ENCODE assay signal across 8 mouse cellular contexts in genomic region chr10:61277918-61278674, GRCm38 (mm10). TPM values are rescaled to one million over a fixed set of nuclear protein-coding genes. Genes with fewer than 3 reads are reported as not detected.
DNase-seq lines count a peak whose midpoint lies in the region; ATAC-seq and TF ChIP-seq lines count a peak whose summit lies in the region.

No protein-coding gene starts in this region.

- WGBS in lung, adult 2 months = 49% methylated on average over 14 of the region's 14 CpGs
- WGBS in forebrain, embryonic 11.5 days = 79% methylated on average over 14 of the region's 14 CpGs

- DNase-seq in lung, adult 18-20 months = peak; percentile 57 to 66
- DNase-seq in lung, adult 2 months = no peak
- peak; percentile 43 to 68 for DNase-seq in kidney, adult 8-10 months
- DNase-seq in skeletal muscle tissue, adult 2 months (ENCODE audit: low read depth, low spot score) = peak; percentile 87
- no peak for DNase-seq in urinary bladder, postnatal 10 days (ENCODE audit: low spot score)
- no peak for DNase-seq in forebrain, embryonic 11.5 days (ENCODE audit: low spot score)
- no peak for DNase-seq in spleen, postnatal 4 days (ENCODE audit: low spot score in 2 of 2)

- TF ChIP-seq CTCF in lung, adult 2 months (IDR thresholded peaks at IDR 0.05; ENCODE audit: insufficient read depth, low read length) = no peak

- no peak overlapping the region for H3K9ac ChIP-seq in forebrain, embryonic 11.5 days (ENCODE audit: low read length)

- H3K36me3 ChIP-seq in forebrain, embryonic 11.5 days (ENCODE audit: control insufficient read depth, insufficient read depth, low read length) = no peaks in the 10 kb centered on the region

- ATAC-seq in common myeloid progenitor, adult 5-6 weeks (replicated peaks; ENCODE audit: low read depth, poor library complexity, severe bottlenecking) = peak; percentile 41
- no peak for ATAC-seq in forebrain, embryonic 11.5 days (replicated peaks; ENCODE audit: low FRiP score)

- H3K4me3 ChIP-seq in lung, adult 2 months (replicated peaks; ENCODE audit: extremely low read depth, low read depth, low read length) = no peak overlapping the region
- H3K4me3 ChIP-seq in forebrain, embryonic 11.5 days (ENCODE audit: low read depth, low read length) = no peak overlapping the region

- H3K27ac ChIP-seq in forebrain, embryonic 11.5 days (ENCODE audit: low read depth, low read length) = no peak overlapping the region

- H3K27me3 ChIP-seq in forebrain, embryonic 11.5 days (ENCODE audit: control insufficient read depth, insufficient read depth, low read length) = peaks cover 10% of the 10 kb centered on the region; the same call in 1 of the 2 replicates

- no peaks in the 10 kb centered on the region for H3K9me3 ChIP-seq in forebrain, embryonic 11.5 days (ENCODE audit: control insufficient read depth, low read length)

- H3K4me2 ChIP-seq in forebrain, embryonic 11.5 days (ENCODE audit: low read depth, low read length, severe bottlenecking) = no peak overlapping the region

- TF ChIP-seq POLR2A in lung, adult 2 months (IDR thresholded peaks at IDR 0.05; ENCODE audit: borderline replicate concordance, extremely low read depth, low read depth, low read length) = no peak

- H3K4me1 ChIP-seq in lung, adult 2 months (ENCODE audit: control insufficient read depth, insufficient read depth, low read length) = peaks cover 4% of the 10 kb centered on the region; the same call in 1 of the 2 replicates
- H3K4me1 ChIP-seq in forebrain, embryonic 11.5 days (replicated peaks; ENCODE audit: control insufficient read depth, insufficient read depth, low read length) = peaks cover 3% of the 10 kb centered on the region; the same call in 1 of the 2 replicates

RNA-seq across cellular contexts. Expression of gene Adamts14, which starts 4.9 kb away (rescaled TPM):
- polyA plus RNA-seq in lung, adult 2 months (2012; rRNA removed) = 3.6 TPM in 2 replicates
- total RNA-seq in common myeloid progenitor, adult 5-6 weeks (2017) = 0.14 TPM in 1 of 2 replicates, not detected in the other
- polyA plus RNA-seq in forebrain, embryonic 11.5 days (2014; fragmentation: Nextera tagmentation; extraction: Ambion mirVana) = 0.56 and 0.60 TPM in 2 replicates

RNA-seq across cellular contexts. Expression of gene Prf1, which starts 19.5 kb away (rescaled TPM):
- 6.2 and 8.0 TPM in 2 replicates for polyA plus RNA-seq in lung, adult 2 months (2012; rRNA removed)
- total RNA-seq in common myeloid progenitor, adult 5-6 weeks (2017) = not detected in 2 replicates
- polyA plus RNA-seq in forebrain, embryonic 11.5 days (2014; fragmentation: Nextera tagmentation; extraction: Ambion mirVana) = not detected in 2 replicates

Comparison
In these comparisons a context has a peak if more than half of its experiments do, and no peak if none do; other contexts are left out.
1. DNase-seq: peak in lung, adult 18-20 months (2 of 2), kidney, adult 8-10 months (2 of 2) and skeletal muscle tissue, adult 2 months (single experiment); none in lung, adult 2 months (single experiment), urinary bladder, postnatal 10 days (single experiment), forebrain, embryonic 11.5 days (single experiment) and spleen, postnatal 4 days (0 of 2).